Mouse (Mus musculus) liver, embryonic 14.5 days (tissue): ENCODE results near the gene Dhrs7c. TPM values are rescaled to one million over a fixed set of nuclear protein-coding genes. Genes with fewer than 3 reads are reported as not detected.
A peak's percentile ranks its signal among the peaks of the same experiment; 100 is the strongest.

Experiments used
- ATAC-seq: fragments of 200-750 bp; cut with Nextera tagmentation; 2 replicates; pipeline ENCODE4 v1.8.0; 2017; ENCODE audit warnings: moderate number of reproducible peaks, mild to moderate bottlenecking, moderate library complexity; ENCODE audit not compliant: insufficient read depth
- DNase-seq, 3 experiments: peaks; one replicate each; pipeline ENCODE4 v3.0.0-alpha.2; 2012 to 2013; ENCODE audit warnings: low read depth in 3 of 3, low spot score in 3 of 3
- H3K27ac ChIP-seq: fragments of 300-500 bp; sonication (generic); 2 replicates; pipeline ENCODE4 v1.5.1; 2014; ENCODE audit warnings: moderate library complexity, mild to moderate bottlenecking, control low read depth, inconsistent platforms
- H3K27me3 ChIP-seq: fragments of 300-500 bp; sonication (generic); 2 replicates; pipeline ENCODE4 v1.6.1; 2014; ENCODE audit warnings: mild to moderate bottlenecking, low read length, moderate library complexity; ENCODE audit not compliant: control insufficient read depth, insufficient read depth
- H3K36me3 ChIP-seq: fragments of 300-500 bp; sonication (generic); replicated peaks from 2 replicates; pipeline ENCODE4 v1.6.1; 2014; ENCODE audit warnings: low read depth; ENCODE audit not compliant: control insufficient read depth, insufficient read depth
- H3K4me1 ChIP-seq, 2 experiments: fragments of 200-500 bp in 1 of 2; fragments of 300-500 bp in 1 of 2; sonication (generic) in 1 of 2; replicated peaks; 2 replicates each; pipeline ENCODE4 v1.6.1; 2012 to 2014; ENCODE audit warnings: antibody characterized with exemption in 1 of 2, inconsistent platforms in 1 of 2, low read length in 1 of 2; ENCODE audit not compliant: control insufficient read depth in 2 of 2, insufficient read depth in 2 of 2
- H3K4me2 ChIP-seq: fragments of 300-500 bp; sonication (generic); 2 replicates; pipeline ENCODE4 v1.6.1; 2014; ENCODE audit warnings: low read depth, mild to moderate bottlenecking, control low read depth, moderate library complexity
- H3K4me3 ChIP-seq, 2 experiments: fragments of 200-500 bp in 1 of 2; fragments of 300-500 bp in 1 of 2; sonication (generic) in 1 of 2; 2 replicates each; pipeline ENCODE4 v1.5.1; 2012 to 2014; ENCODE audit warnings: low read depth in 2 of 2, low read length in 2 of 2, mild to moderate bottlenecking in 2 of 2, control low read depth in 1 of 2, inconsistent platforms in 1 of 2, moderate library complexity in 1 of 2; ENCODE audit not compliant: insufficient read depth in 1 of 2
- H3K9ac ChIP-seq: fragments of 300-500 bp; sonication (generic); replicated peaks from 2 replicates; pipeline ENCODE4 v1.6.1; 2014; ENCODE audit warnings: mild to moderate bottlenecking, control low read depth, moderate library complexity
- H3K9me3 ChIP-seq: fragments of 300-500 bp; sonication (generic); 2 replicates; pipeline ENCODE4 v1.6.1; 2016; ENCODE audit warnings: low read length, mixed read lengths; ENCODE audit not compliant: control insufficient read depth
- CTCF ChIP-seq: IDR thresholded peaks from 2 replicates; pipeline ENCODE4 v1.5.1; 2016; ENCODE audit warnings: antibody characterized with exemption, low read depth, control low read depth
- EP300 ChIP-seq: IDR thresholded peaks from 2 replicates; pipeline ENCODE4 v1.6.1; 2016; ENCODE audit warnings: antibody characterized with exemption, low read depth
- WGBS: fragments of 180-500 bp; shearing (Covaris S2); extraction: QIAGEN DNeasy Blood & Tissue Kit; methylation state at CpG from one replicate; pipeline ENCODE4 v1.1.7; 2014; ENCODE audit not compliant: insufficient replicate concordance; 5-methylcytosine and 5-hydroxymethylcytosine counted together
- polyA plus RNA-seq, 2 experiments: library from polyadenylated mRNA; depleted of rRNA in 1 of 2; stranded (reverse) in 1 of 2; unstranded in 1 of 2; fragments of >200 nt; fragmentation: Nextera tagmentation in 1 of 2; extraction: Ambion mirVana in 1 of 2; gene quantifications; 2 replicates each; pipeline versions ENCODE4 v1.2.1 to v1.2.3; 2012 to 2014

Gene Dhrs7c
- polyA plus RNA-seq, 2 experiments = not detected

DNA sequence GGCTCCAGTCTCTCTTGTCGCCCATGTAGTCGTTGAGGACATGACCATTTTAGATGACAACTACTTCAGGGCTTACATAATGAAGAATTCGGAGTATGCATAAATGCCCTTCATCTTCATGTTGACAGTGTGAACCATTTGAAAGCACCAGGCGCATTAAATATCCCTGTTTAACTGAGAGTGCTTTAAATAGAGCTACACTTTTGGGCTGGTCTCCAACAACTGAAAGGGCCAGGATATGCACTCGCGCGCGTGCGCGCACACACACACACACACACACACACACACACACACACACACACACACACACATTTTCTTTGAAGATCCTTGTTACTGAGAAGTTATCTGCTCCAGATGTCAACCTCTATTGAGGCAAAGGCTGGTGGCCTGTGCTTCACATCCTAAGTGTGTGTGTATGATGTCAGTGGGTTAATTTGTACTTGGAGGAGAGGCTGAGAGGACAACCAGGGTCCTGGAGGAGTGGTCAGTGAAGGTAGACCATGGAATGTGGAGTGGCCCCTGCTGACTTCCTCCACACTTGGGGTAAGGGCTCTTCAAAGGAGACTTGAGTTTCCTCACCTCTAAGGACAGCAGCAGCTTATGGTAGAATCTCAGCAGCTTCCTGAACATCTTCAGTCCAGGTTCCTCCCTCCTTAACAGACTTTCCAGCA lies 37.6 kb downstream of the Dhrs7c start:
- DNase-seq (no peak), ATAC-seq (no peak)
- Histone ChIP-seq H3K27ac (no peak overlapping the region), H3K36me3 (no peaks in the 10 kb centered on the region), H3K4me3 (no peak overlapping the region), H3K9ac (no peak overlapping the region), H3K4me2 (no peak overlapping the region), H3K9me3 (no peaks in the 10 kb centered on the region), H3K27me3 (no peaks in the 10 kb centered on the region), H3K4me1 (no peaks in the 10 kb centered on the region)
- 66% methylated on average over 10 of the region's 10 CpGs for WGBS
- TF ChIP-seq EP300 = no peak
- TF ChIP-seq CTCF = no peak

DNA sequence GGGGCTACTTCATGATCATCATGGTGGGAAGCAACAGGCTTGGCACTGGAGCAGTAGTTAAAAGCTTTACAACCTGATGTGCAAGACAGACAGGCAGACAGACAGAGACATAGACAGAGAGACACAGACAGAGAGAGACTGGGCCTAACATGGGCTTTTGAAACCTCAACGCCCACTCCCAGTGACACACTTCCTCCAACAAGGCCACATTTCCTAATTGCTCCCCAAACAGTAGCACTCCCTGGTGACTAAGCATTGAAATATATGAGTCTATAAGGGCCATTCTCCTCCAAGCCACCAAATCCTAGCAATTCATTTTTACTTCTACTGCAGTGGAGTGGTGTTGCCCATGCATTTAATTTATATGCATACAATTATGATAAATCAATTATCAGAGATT lies 41.8 kb downstream of the Dhrs7c start:
- 32% methylated on average over 1 of the region's 1 CpGs for WGBS
- no peak for DNase-seq
- Histone ChIP-seq H3K4me3 (no peak overlapping the region), H3K27me3 (no peaks in the 10 kb centered on the region), H3K27ac (no peak overlapping the region), H3K4me1 (no peaks in the 10 kb centered on the region), H3K4me2 (no peak overlapping the region), H3K9ac (no peak overlapping the region), H3K36me3 (no peaks in the 10 kb centered on the region), H3K9me3 (no peaks in the 10 kb centered on the region)
- no peak for ATAC-seq
- TF ChIP-seq CTCF (no peak), EP300 (no peak)

DNA sequence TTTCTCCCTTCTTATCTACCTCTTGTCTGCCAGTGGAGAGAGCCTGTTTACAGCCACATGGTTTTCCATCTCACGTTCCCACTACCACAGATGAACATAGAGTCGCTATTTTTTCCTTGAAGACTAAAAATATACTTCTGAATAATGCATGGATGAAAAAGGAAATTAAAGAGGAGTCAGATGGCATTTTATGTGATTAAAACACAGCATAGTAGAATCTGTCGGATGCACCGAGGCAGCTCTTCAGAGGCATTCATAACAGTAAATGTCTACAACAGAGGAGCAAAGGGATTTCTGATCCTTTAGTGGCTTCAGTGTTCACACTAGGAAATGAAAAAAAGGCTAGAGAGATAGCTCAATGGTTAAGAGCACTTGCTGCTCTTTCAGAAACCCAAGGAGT lies 47.2 kb downstream of the Dhrs7c start:
- Histone ChIP-seq H3K27me3 (no peaks in the 10 kb centered on the region), H3K4me2 (no peak overlapping the region), H3K4me1 (no peaks in the 10 kb centered on the region), H3K9me3 (no peaks in the 10 kb centered on the region), H3K4me3 (no peak overlapping the region), H3K9ac (no peak overlapping the region), H3K27ac (no peak overlapping the region), H3K36me3 (no peaks in the 10 kb centered on the region)
- WGBS = 65% methylated on average over 4 of the region's 4 CpGs
- TF ChIP-seq EP300 = no peak
- no peak for TF ChIP-seq CTCF
- no peak for ATAC-seq
- DNase-seq = no peak

DNA sequence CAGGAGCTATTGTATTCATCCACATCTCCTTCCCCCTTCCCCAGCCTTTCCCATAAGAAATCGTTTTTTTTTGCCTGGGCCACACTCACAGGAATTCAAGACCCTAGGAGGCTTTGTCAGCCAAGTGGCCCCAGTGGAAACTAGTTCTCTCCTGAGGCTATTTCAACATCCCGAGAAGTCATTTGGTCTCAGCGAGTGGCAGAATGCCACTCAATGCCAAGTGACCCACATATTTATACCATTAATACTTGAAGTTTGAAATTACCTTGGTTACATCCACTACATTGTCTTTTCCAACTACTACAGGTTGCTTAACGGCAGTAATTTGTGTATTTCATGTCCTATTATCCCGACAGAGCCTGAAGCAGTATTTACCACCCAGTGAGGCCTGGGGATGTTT lies 53.8 kb downstream of the Dhrs7c start:
- no peak for ATAC-seq
- 53% methylated on average over 5 of the region's 5 CpGs for WGBS
- Histone ChIP-seq H3K4me3 (no peak overlapping the region), H3K4me2 (no peak overlapping the region), H3K9me3 (no peaks in the 10 kb centered on the region), H3K27me3 (no peaks in the 10 kb centered on the region), H3K27ac (no peak overlapping the region), H3K9ac (no peak overlapping the region), H3K4me1 (no peaks in the 10 kb centered on the region), H3K36me3 (no peaks in the 10 kb centered on the region)
- no peak for DNase-seq
- TF ChIP-seq EP300 (no peak), CTCF (no peak)

DNA sequence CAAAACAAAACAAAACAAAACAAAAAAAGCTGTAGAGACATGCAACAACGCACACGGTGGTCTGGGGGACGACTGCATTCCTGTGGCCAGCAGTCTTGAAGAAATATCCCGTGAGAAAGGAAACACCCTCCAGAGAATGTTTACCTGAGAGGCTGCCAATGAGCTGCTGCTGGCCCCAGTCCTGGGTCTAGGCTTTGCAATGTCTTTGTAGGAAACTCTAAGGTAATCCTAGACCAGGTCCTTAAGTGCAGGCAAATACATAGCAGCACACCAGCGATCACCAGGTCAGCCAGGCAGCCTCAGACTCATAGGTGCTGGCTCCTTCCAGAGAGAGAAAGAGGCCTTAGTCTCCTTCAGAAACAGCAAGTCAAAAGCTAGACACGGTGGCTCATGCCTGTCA lies 56.0 kb downstream of the Dhrs7c start:
- WGBS = 36% methylated on average over 6 of the region's 6 CpGs
- TF ChIP-seq EP300 = no peak
- no peak for TF ChIP-seq CTCF
- no peak overlapping the region for H3K27ac ChIP-seq
- no peaks in the 10 kb centered on the region for H3K27me3 ChIP-seq
- H3K4me3 ChIP-seq = no peak overlapping the region
- H3K36me3 ChIP-seq = no peaks in the 10 kb centered on the region
- DNase-seq (no peak), ATAC-seq (no peak)
- no peaks in the 10 kb centered on the region for H3K9me3 ChIP-seq
- H3K9ac ChIP-seq = no peak overlapping the region
- H3K4me2 ChIP-seq = no peak overlapping the region
- H3K4me1 ChIP-seq = no peaks in the 10 kb centered on the region

DNA sequence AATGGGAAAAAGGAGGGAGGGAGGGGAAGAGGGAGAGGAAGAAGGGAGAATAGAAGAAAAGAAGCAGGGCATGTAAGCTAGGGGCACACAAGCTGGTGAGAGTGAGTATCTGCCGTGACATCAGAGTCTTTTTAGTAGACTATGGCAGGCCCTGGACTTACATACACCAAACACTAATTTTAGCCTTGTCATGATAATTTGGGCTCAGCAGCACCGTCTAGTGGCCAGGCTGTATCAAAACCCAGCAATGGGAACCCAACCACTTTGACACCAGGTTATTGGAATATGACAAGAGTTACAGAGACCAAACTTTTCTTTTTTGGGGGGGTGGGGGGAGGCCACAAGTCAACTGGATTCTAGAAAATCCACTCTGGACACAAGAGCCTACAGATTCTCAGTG lies 57.0 kb downstream of the Dhrs7c start:
- H3K9me3 ChIP-seq = no peaks in the 10 kb centered on the region
- H3K4me3 ChIP-seq = no peak overlapping the region
- no peaks in the 10 kb centered on the region for H3K4me1 ChIP-seq
- no peak for DNase-seq
- no peaks in the 10 kb centered on the region for H3K36me3 ChIP-seq
- TF ChIP-seq EP300 (no peak), CTCF (peak; percentile 59)
- WGBS = 21% methylated on average over 2 of the region's 2 CpGs
- no peak overlapping the region for H3K4me2 ChIP-seq
- no peaks in the 10 kb centered on the region for H3K27me3 ChIP-seq
- no peak overlapping the region for H3K27ac ChIP-seq
- ATAC-seq = no peak
- no peak overlapping the region for H3K9ac ChIP-seq
